Mouse (Mus musculus): ENCODE measurements at regions not wholly inside any gene's neighbourhood (a gene's known extent, or its start where the extent isn't known, plus 50 kb on each side); places are given as distances from the start of the nearest gene placed in this dataset.

DNA sequence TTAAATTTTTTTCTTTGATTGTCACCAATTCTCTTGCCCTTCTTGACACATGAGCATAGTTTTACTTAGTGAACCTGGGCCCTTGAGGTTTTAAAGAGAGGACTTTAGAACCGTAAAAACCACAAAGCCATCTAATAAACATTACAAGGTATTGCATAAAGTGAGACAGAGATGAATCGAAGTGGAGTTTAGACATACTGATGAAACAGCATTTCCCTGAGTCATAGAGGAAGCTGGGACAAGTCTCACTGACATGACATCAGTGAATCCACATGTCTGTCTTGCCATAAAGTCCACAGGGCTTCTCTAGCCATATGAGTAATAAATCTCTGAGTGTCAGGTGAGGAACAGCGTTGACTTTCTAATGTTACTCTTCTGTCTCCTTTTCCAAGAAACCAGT, 128.4 kb downstream of the Btc start:
- no peaks in the 10 kb centered on the region for H3K9me3 ChIP-seq
- no peak for ATAC-seq (ENCODE audit: low FRiP score)
- no peak overlapping the region for H3K4me3 ChIP-seq (replicated peaks)
- 89% methylated on average over 3 of the region's 3 CpGs for WGBS
- H3K4me2 ChIP-seq, result no peak overlapping the region
- H3K4me1 ChIP-seq, result no peaks in the 10 kb centered on the region
- no peak overlapping the region for H3K27ac ChIP-seq
- H3K36me3 ChIP-seq (replicated peaks), result no peaks in the 10 kb centered on the region
- no peak overlapping the region for H3K9ac ChIP-seq
- H3K27me3 ChIP-seq, result no peaks in the 10 kb centered on the region

DNA sequence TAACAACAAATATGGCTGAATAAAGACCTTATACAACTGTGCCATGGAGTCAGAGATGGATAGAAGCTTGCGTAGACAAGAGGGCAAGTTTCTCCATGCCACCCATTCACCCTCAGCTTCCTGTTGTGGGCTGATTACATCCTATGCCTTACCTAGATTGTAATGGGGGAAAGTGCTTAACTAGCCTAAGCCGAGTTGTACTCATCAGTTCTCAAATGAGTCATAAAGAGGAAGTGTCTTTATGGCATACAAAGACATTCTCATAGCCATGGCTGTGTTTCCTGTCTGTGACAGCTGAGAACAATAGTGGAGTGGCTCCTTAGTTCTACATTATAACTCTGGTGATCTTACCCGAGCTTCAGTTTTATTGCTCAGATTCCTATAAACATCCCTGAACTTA, 124.3 kb downstream of the Btc start:
- Histone ChIP-seq H3K9ac (no peak overlapping the region), H3K9me3 (no peaks in the 10 kb centered on the region), H3K4me3 (replicated peaks) (no peak overlapping the region), H3K4me2 (no peak overlapping the region), H3K27ac (no peak overlapping the region), H3K27me3 (no peaks in the 10 kb centered on the region), H3K4me1 (no peaks in the 10 kb centered on the region), H3K36me3 (replicated peaks) (no peaks in the 10 kb centered on the region)
- WGBS, result 91% methylated on average over 3 of the region's 3 CpGs
- ATAC-seq (ENCODE audit: low FRiP score), result no peak

DNA sequence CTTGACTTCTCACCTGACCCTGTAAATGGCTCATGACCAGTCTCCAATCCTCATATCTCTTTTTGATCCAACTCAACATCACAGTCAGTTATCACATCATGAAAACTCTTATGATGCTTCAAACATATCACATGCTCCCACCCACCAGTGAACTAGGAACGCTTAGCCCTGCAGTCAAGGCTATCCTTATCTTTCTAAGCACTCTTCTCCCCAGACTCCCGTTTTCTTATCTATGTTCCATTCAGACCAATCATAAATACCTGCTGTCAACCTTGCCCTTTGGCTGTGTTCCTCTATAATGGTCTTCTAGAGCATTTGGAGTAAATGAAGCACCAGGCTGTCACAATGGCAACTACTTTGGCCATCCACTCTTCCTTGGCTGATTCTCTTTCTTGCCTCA, 123.3 kb downstream of the Btc start:
- Histone ChIP-seq H3K27ac (no peak overlapping the region), H3K9me3 (no peaks in the 10 kb centered on the region), H3K9ac (no peak overlapping the region), H3K4me1 (no peaks in the 10 kb centered on the region), H3K4me3 (replicated peaks) (no peak overlapping the region), H3K36me3 (replicated peaks) (no peaks in the 10 kb centered on the region), H3K4me2 (no peak overlapping the region), H3K27me3 (no peaks in the 10 kb centered on the region)
- no peak for ATAC-seq (ENCODE audit: low FRiP score)
- WGBS, result 81% methylated on average over 2 of the region's 2 CpGs

DNA sequence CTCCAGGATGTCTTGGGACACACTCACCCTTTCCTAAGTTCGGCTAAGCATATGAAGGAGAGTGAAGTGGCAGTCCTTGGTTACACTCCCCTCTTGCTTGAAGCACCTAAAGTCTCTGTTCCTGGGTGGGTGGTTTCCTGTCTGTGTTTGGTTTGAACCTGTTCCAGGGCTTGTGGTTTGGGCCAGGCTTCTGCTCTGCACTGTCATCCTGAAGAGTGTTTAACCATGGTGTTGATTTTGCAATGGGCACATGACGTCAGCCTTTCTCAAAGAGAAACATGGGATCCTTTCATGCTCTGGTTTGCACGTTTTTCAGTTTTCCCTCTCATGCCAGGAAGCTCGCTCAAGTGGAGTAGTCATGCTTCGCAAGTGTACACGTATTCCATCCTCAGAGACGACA, 119.8 kb downstream of the Btc start:
- 88% methylated on average over 7 of the region's 7 CpGs for WGBS

DNA sequence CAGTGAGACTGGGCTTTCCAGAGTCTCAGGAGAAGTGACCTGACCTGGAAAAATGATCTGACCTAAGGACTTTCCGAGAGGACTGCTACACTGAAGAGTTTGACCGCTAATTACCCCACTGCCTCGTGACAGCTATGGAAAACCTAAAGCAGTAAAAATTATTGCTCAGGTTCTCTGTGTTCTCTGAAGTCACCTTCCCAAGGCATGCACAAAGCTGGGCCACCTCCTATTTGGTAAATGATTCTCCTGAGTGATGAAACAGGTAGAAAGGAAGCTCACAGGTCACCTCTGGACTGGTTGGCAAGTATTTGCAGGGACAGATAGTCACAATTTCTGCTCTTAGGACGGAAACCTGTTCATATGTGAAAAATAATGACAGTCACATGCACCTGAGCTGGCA, 109.7 kb downstream of the Btc start:
- Histone ChIP-seq H3K27ac (no peak overlapping the region), H3K4me3 (replicated peaks) (no peak overlapping the region), H3K9me3 (no peaks in the 10 kb centered on the region), H3K9ac (no peak overlapping the region), H3K36me3 (replicated peaks) (no peaks in the 10 kb centered on the region), H3K4me2 (no peak overlapping the region), H3K27me3 (no peaks in the 10 kb centered on the region), H3K4me1 (no peaks in the 10 kb centered on the region)
- WGBS, result 77% methylated on average over 4 of the region's 4 CpGs
- no peak for ATAC-seq (ENCODE audit: low FRiP score)

More for the DNA sequence above, 119.8 kb downstream of the Btc start:
- Histone ChIP-seq H3K9me3 (no peaks in the 10 kb centered on the region), H3K9ac (no peak overlapping the region), H3K27ac (no peak overlapping the region), H3K4me3 (replicated peaks) (no peak overlapping the region), H3K27me3 (no peaks in the 10 kb centered on the region), H3K4me1 (no peaks in the 10 kb centered on the region), H3K36me3 (replicated peaks) (no peaks in the 10 kb centered on the region), H3K4me2 (no peak overlapping the region)
- no peak for ATAC-seq (ENCODE audit: low FRiP score)

DNA sequence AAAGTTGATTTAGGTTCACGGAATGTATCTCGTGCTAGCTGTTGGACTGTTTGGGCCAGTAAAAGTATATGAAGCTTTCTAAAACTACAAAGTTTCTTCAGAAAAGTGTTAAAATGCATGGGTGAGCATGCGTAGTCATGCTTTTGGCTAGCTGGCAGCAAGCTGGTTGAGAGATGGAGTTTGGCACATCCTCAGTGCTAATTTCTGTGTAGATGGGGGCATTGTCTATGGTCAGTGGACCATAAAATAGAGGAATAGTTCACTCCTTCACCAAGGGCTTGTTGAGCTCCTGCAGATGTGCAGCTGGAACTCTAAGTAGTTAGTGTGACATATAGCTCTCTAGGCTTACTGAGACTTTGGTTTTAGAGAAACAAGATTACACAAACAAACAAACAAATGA, 107.8 kb downstream of the Btc start:
- Histone ChIP-seq H3K4me1 (no peaks in the 10 kb centered on the region), H3K36me3 (replicated peaks) (no peaks in the 10 kb centered on the region), H3K9me3 (no peaks in the 10 kb centered on the region), H3K27ac (no peak overlapping the region), H3K9ac (no peak overlapping the region), H3K4me2 (no peak overlapping the region), H3K27me3 (no peaks in the 10 kb centered on the region), H3K4me3 (replicated peaks) (no peak overlapping the region)
- ATAC-seq (ENCODE audit: low FRiP score), result no peak
- 95% methylated on average over 3 of the region's 3 CpGs for WGBS

DNA sequence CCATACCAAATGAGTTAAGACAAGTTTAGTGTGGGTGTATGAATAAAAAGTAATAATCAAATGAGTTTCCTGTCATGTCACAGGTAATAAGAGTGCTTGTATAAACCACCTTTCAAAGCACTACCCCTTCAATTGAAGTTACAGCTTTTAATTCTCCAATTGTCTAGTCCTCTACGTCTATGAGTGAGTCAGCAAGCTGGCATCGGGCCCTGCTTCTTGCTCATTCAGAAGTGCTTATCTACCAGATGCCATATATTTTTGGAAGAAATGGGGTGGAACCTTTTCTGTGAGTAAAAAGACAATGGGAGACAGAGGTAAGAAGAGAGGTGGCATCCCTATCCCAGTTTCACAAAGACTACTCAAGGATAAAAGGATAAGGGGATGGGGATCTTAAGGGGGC, 105.7 kb downstream of the Btc start:
- no peak for ATAC-seq (ENCODE audit: low FRiP score)

DNA sequence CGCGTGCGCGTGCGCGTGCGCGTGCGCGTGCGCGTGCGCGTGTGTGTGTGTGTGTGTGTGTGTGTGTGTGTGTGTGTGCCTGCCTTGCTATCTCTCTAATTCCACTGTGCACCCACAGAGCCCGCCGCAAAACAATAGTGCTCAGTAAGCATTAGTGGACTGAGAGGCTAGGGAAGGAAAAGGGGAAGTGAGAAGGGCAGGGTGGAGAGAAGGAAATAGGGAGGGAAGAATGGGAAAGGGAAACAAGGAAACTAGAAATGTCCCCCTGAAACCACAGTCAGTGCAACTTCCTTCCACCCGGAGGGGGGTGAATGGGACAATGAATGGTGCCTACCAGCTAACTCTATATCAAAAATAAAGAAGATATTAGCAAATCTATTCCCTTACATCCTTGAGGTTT, 100.7 kb downstream of the Btc start:
- Histone ChIP-seq H3K36me3 (replicated peaks) (no peaks in the 10 kb centered on the region), H3K27ac (no peak overlapping the region), H3K9me3 (no peaks in the 10 kb centered on the region), H3K4me2 (no peak overlapping the region), H3K4me1 (no peaks in the 10 kb centered on the region), H3K27me3 (no peaks in the 10 kb centered on the region), H3K9ac (no peak overlapping the region), H3K4me3 (replicated peaks) (no peak overlapping the region)
- ATAC-seq (ENCODE audit: low FRiP score), result no peak
- WGBS, result 91% methylated on average over 17 of the region's 17 CpGs

More for the DNA sequence above, 105.7 kb downstream of the Btc start:
- Histone ChIP-seq H3K27ac (no peak overlapping the region), H3K9ac (no peak overlapping the region), H3K4me1 (no peaks in the 10 kb centered on the region), H3K4me2 (no peak overlapping the region), H3K36me3 (replicated peaks) (no peaks in the 10 kb centered on the region), H3K4me3 (replicated peaks) (no peak overlapping the region), H3K9me3 (no peaks in the 10 kb centered on the region), H3K27me3 (no peaks in the 10 kb centered on the region)
- WGBS, result 82% methylated on average over 2 of the region's 2 CpGs

DNA sequence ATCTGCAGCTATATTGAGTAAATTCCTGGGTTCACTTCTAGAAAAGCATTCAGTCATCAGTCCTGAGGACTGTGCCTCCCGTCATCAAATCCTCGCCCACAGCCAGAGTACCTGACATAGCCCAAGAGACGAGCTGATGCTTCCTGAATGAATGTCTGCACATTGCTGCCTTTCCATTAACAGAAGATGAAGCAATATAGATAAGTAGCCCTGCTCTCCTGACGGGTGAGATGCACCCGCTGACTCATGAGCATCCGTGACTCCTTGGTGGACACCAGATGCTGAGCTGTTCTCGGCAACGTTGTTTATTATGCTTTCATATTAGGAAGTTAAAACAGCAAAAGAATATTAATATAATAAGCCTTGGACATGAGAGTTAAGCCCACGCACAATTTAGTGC, 99.9 kb downstream of the Btc start:
- no peak overlapping the region for H3K27ac ChIP-seq
- no peaks in the 10 kb centered on the region for H3K36me3 ChIP-seq (replicated peaks)
- H3K9ac ChIP-seq, result no peak overlapping the region
- no peak overlapping the region for H3K4me3 ChIP-seq (replicated peaks)
- no peaks in the 10 kb centered on the region for H3K9me3 ChIP-seq
- no peak for ATAC-seq (ENCODE audit: low FRiP score)
- H3K4me2 ChIP-seq, result no peak overlapping the region
- H3K27me3 ChIP-seq, result no peaks in the 10 kb centered on the region
- WGBS, result 87% methylated on average over 9 of the region's 9 CpGs
- no peaks in the 10 kb centered on the region for H3K4me1 ChIP-seq

DNA sequence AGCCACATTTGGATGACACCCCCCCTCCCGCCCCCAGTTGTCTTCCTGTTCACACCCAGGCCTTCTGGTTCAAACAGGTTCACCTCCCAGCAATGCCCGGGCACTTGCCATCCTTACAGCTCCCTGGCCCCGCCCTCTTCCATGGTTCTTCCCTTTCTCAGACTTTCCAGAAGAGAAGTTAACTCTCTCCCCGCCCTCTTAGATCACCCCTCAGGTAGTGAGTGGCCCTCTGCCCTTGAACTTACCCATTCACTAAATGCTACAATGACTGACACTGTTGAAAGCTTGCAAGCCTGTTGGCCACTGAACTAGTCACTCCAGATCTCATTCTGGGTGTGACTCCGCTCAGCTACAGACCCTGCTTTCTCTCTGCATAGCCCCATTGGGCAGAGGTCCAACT, 99.1 kb downstream of the Btc start:
- H3K9me3 ChIP-seq, result no peaks in the 10 kb centered on the region
- no peaks in the 10 kb centered on the region for H3K4me1 ChIP-seq
- H3K4me3 ChIP-seq (replicated peaks), result no peak overlapping the region
- no peak overlapping the region for H3K27ac ChIP-seq
- no peak overlapping the region for H3K4me2 ChIP-seq
- H3K27me3 ChIP-seq, result no peaks in the 10 kb centered on the region
- no peaks in the 10 kb centered on the region for H3K36me3 ChIP-seq (replicated peaks)
- ATAC-seq (ENCODE audit: low FRiP score), result no peak
- 72% methylated on average over 5 of the region's 5 CpGs for WGBS
- H3K9ac ChIP-seq, result no peak overlapping the region

DNA sequence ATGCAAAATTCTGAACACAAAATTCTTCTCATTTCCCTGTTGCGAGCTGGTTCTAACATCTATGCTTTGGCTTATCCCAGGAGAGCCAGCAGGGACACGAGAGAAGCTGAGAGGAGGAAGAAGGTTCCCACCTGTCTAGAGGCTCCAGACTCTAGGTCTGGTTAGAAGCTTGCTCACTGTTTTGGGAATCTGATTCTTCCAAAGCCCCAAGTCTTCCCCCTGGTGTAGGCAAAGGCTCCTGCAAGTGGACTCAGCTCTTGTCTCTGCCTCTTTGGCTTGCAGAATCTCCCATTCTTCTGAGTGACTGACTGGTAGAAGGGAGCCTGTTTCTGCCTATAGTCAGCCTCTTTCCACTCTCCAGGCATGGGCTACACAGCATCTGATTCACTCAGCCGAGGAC, 95.8 kb downstream of the Btc start:
- WGBS, result 73% methylated on average over 3 of the region's 3 CpGs
- Histone ChIP-seq H3K27ac (no peak overlapping the region), H3K4me2 (no peak overlapping the region), H3K27me3 (no peaks in the 10 kb centered on the region), H3K4me3 (replicated peaks) (no peak overlapping the region), H3K4me1 (no peaks in the 10 kb centered on the region), H3K36me3 (replicated peaks) (no peaks in the 10 kb centered on the region), H3K9me3 (no peaks in the 10 kb centered on the region), H3K9ac (no peak overlapping the region)
- ATAC-seq (ENCODE audit: low FRiP score), result no peak; the same call in 1 of the 2 replicates
